Mouse (Mus musculus): ENCODE measurements around the gene Rdm1.

Rdm1 gene

GRCm38 (mm10) chr11:101657886-101658750 lies 31.1 kb downstream of the Rdm1 start:
- DNase-seq: peak; percentile 88

GRCm38 (mm10) chr11:101658751-101659558 lies 32.0 kb downstream of the Rdm1 start:
- peak; percentile 85 for DNase-seq

GRCm38 (mm10) chr11:101661191-101661590 lies 34.2 kb downstream of the Rdm1 start:
- no peak for DNase-seq

- DNase-seq: no peak
These were observed 34.8 kb downstream of the Rdm1 start for GRCm38 (mm10) chr11:101661786-101662185.

GRCm38 (mm10) chr11:101663229-101664027 lies 36.4 kb downstream of the Rdm1 start:
- DNase-seq: peak; percentile 28

- DNase-seq: peak; percentile 98
These were observed 38.0 kb downstream of the Rdm1 start, which contains the start of gene Arl4d for GRCm38 (mm10) chr11:101664825-101665635. Arl4d (plus strand) TSS chr11:101665541.

GRCm38 (mm10) chr11:101665636-101665992 lies 38.6 kb downstream of the Rdm1 start:
- DNase-seq: no peak

GRCm38 (mm10) chr11:101666626-101667345 lies 39.8 kb downstream of the Rdm1 start:
- peak; percentile 31 for DNase-seq

GRCm38 (mm10) chr11:101667871-101668532 lies 41.0 kb downstream of the Rdm1 start:
- peak; percentile 69 for DNase-seq

- peak; percentile 84 for DNase-seq
These were observed 41.7 kb downstream of the Rdm1 start for GRCm38 (mm10) chr11:101668546-101669261.

GRCm38 (mm10) chr11:101670334-101670733 lies 43.3 kb downstream of the Rdm1 start:
- DNase-seq: peak; percentile 52

GRCm38 (mm10) chr11:101671255-101671654 lies 44.3 kb downstream of the Rdm1 start:
- DNase-seq: no peak

GRCm38 (mm10) chr11:101673010-101673642 lies 46.1 kb downstream of the Rdm1 start:
- DNase-seq: peak; percentile 86

- peak; percentile 35 for DNase-seq
These were observed 47.1 kb downstream of the Rdm1 start for GRCm38 (mm10) chr11:101674106-101674505.

- no peak for DNase-seq
These were observed 48.4 kb downstream of the Rdm1 start for GRCm38 (mm10) chr11:101675349-101675748.

- DNase-seq: no peak
These were observed 50.7 kb downstream of the Rdm1 start for GRCm38 (mm10) chr11:101677655-101678054.

GRCm38 (mm10) chr11:101678770-101679169 lies 51.8 kb downstream of the Rdm1 start:
- DNase-seq: no peak

- DNase-seq: peak; percentile 81
These were observed 52.9 kb downstream of the Rdm1 start for GRCm38 (mm10) chr11:101679907-101680306.

GRCm38 (mm10) chr11:101680634-101681325 lies 53.8 kb downstream of the Rdm1 start:
- DNase-seq: no peak
